Mouse (Mus musculus) layer of hippocampus, postnatal 36 days (tissue): ENCODE measurements around the gene Cdkal1. TPM values are rescaled to one million over a fixed set of nuclear protein-coding genes. Genes with fewer than 3 reads are reported as not detected.

Source experiments
- DNase-seq, 2 experiments: peaks; one replicate each; pipeline ENCODE4 v3.0.0; 2022
- total RNA-seq, 2 experiments: library from RNA; stranded (reverse); gene quantifications; 2 replicates each; pipeline ENCODE4 v1.2.3; 2021

Cdkal1 gene
- total RNA-seq, 2 experiments from 2014 or later, result 22.7 to 29.0 TPM

GRCm38 (mm10) chr13:29348331-29348730 lies 507.1 kb downstream of the Cdkal1 start:
- DNase-seq, result no peak

- DNase-seq, result peak in 1 of 2 experiments; percentile 13
Observed at GRCm38 (mm10) chr13:29332640-29333412, 522.6 kb downstream of the Cdkal1 start.

- DNase-seq, result no peak
Observed at GRCm38 (mm10) chr13:29325946-29326345, 529.5 kb downstream of the Cdkal1 start.

GRCm38 (mm10) chr13:29320421-29320820 lies 535.1 kb downstream of the Cdkal1 start:
- DNase-seq, result no peak

GRCm38 (mm10) chr13:29317703-29318102 lies 537.8 kb downstream of the Cdkal1 start:
- DNase-seq, result no peak

- no peak for DNase-seq
Observed at GRCm38 (mm10) chr13:29316271-29316670, 539.2 kb downstream of the Cdkal1 start.

GRCm38 (mm10) chr13:29312026-29312425 lies 543.4 kb downstream of the Cdkal1 start:
- no peak for DNase-seq

GRCm38 (mm10) chr13:29307420-29307819 lies 548.1 kb downstream of the Cdkal1 start:
- no peak for DNase-seq

- DNase-seq, result no peak
Observed at GRCm38 (mm10) chr13:29292608-29293240, 562.8 kb downstream of the Cdkal1 start.

- no peak for DNase-seq
Observed at GRCm38 (mm10) chr13:29290569-29290968, 564.9 kb downstream of the Cdkal1 start.

GRCm38 (mm10) chr13:29285058-29285457 lies 570.4 kb downstream of the Cdkal1 start:
- no peak for DNase-seq

GRCm38 (mm10) chr13:29281556-29281955 lies 573.9 kb downstream of the Cdkal1 start:
- no peak for DNase-seq

GRCm38 (mm10) chr13:29278156-29278555 lies 577.3 kb downstream of the Cdkal1 start:
- no peak for DNase-seq

GRCm38 (mm10) chr13:29274296-29274695 lies 581.2 kb downstream of the Cdkal1 start:
- peak; percentile 34 to 62 for DNase-seq

GRCm38 (mm10) chr13:29273693-29274221 lies 581.7 kb downstream of the Cdkal1 start:
- peak in 1 of 2 experiments; percentile 12 for DNase-seq

- no peak for DNase-seq
Observed at GRCm38 (mm10) chr13:29271451-29271850, 584.0 kb downstream of the Cdkal1 start.

- no peak for DNase-seq
Observed at GRCm38 (mm10) chr13:29264015-29264711, 591.3 kb downstream of the Cdkal1 start.

- no peak for DNase-seq
Observed at GRCm38 (mm10) chr13:29262164-29262563, 593.3 kb downstream of the Cdkal1 start.

- DNase-seq, result no peak
Observed at GRCm38 (mm10) chr13:29248535-29248934, 606.9 kb downstream of the Cdkal1 start.

- no peak for DNase-seq
Observed at GRCm38 (mm10) chr13:29247800-29248199, 607.7 kb downstream of the Cdkal1 start.

- no peak for DNase-seq
Observed at GRCm38 (mm10) chr13:29235065-29235464, 620.4 kb downstream of the Cdkal1 start.

- no peak for DNase-seq
Observed at GRCm38 (mm10) chr13:29234442-29234841, 621.0 kb downstream of the Cdkal1 start.

- DNase-seq, result no peak
Observed at GRCm38 (mm10) chr13:29233970-29234369, 621.5 kb downstream of the Cdkal1 start.
